Mouse (Mus musculus) urinary bladder, adult 2 months (tissue): ENCODE data around the gene Timp4. TPM values are rescaled to one million over a fixed set of nuclear protein-coding genes. Genes with fewer than 3 reads are reported as not detected.

ENCODE experiments used
- DNase-seq: peaks from one replicate; pipeline ENCODE4 v3.0.0; 2022; ENCODE audit warnings: low spot score
- polyA plus RNA-seq: library from polyadenylated mRNA; depleted of rRNA; stranded (reverse); fragments of >200 nt; gene quantifications from 2 replicates; pipeline ENCODE4 v1.2.3, GENCODE M21; 2012; rRNA removed

Gene Timp4
- 0.89 and 1.0 TPM in 2 replicates for polyA plus RNA-seq

DNA sequence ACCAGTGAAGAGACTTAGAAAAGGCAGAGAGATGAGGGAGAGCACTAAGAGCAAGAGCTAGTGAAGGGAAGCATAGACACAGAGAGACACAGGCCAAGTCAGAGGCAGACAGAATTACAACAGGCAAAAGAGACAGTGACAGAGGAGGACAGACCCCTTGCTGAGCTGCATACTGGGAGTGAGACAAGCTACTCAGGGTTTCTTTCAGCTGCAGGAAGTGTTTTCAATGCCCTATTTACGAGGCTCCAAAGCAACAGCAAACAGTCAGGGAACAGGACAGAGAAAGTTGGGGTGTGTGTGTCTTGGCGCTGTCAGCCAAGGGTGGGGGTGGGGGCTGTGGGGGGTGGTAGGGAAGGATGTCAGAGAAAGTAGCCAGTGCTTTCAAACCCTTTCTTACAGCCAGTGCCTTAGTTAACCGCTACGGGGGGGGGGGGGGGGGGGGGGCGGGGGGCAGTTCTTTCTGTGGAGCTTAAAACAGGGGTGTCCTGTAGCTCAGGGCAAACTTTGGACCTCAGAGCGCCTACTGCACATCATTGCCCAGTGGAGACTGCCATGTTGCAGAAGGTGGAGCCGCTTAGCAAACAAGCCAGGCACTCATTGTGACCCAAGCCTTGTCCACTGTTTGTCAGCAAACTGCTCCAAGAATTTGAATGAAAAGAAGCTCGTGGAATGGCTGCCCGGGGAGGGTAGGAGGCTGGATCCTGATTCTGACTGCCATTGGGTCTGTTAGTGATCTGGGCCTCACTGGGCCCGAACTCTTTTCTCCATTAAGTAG, at the start of gene Timp4:
Timp4 (minus strand) TSS at position 107 of the 775 bp plus-strand sequence.
- DNase-seq = no peak

DNA sequence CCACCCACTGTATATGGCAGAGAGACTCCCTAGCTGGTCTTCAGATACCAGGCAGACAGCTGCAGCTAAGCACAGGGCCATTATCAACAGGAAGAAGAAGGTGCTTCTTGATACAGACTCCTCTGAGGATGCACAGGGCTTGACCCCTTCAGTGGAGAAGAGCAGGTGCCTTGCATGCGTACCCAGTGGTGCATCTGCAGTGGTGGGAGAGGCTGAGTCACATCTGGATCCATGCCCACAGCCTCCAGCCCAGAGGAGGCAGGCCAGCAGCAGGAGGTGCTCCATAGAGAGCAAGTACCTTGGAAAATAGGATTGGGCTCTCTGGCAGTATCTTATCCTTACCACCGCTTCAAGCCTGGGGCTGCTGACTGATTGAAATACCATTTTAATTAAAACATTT, 41.9 kb upstream of the Timp4 start:
- DNase-seq = no peak

DNA sequence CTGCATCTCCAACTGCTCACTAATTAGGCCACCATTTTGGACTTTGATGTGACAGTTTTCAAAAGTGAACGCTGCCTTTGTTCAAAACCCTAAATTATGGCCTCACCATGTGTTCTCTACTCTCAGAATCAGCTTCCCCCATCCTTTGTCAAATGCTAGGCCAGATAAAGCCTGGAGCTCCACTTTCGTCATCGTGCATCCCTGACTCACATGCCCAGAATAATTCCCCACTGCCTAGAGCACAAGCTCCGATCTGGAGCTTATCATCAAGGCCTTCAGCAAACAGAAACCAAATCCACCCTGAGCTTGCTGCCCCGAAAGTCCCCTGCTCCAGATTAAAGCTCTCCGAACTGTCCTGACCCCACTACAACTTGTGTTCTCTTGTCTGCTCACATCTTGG, 40.6 kb upstream of the Timp4 start:
- DNase-seq = no peak

DNA sequence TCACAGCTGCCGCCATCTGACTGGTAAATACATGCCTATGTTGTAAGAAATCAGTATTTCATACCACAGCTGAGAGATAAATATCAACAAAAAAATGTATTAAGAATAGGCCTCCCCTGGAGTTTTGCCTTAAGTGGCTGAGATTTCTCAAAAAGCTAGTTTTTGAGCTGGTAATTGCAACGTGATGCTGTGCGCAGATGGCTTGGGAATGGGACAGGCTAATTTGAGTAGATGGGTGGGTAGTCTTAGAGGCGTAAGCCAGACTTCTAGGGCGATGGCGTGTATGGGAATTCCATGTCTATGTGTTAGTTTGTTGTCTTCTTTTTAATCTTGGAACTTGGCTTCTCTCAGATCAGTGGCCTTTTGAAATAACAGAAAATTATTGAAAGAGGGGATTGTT, 39.8 kb upstream of the Timp4 start:
- no peak for DNase-seq

DNA sequence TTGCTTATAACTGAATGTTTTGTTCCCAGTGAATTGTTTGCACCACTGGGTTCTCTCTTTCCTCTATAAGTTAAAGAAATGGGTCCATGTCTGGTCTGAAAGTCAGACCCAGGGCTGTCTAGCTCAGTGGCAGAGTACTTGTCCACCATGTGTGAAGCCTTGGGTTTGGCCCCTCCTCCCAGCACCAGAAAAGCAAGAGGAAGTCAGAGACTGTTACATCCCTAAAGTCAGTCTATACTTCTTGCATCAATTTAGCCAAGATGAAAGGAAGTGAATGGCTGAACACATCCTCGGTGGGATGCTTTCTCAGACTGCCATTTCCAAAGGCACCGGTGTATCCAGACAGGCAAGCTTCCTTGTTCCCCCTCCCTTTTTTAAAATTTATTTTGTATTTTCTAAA, 39.1 kb upstream of the Timp4 start:
- no peak for DNase-seq

DNA sequence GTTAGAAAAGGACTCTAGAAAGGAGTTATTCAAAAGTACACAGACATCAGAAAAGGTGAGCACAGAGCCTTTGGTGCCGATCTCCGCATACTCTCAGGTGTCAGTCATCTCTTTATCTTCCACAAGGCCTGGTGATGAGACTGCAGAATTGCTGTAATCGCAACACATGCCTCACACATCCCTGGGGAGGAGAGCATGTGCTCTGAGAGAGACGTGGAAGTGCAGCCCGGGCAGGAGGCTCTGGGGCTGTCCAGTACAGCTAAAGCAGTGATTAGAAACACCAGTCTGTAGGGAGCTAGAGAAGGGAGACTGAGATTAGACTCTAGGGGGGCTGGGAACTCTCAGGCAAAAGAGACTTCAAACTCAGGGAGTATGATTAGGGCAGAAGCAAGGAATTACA, 38.6 kb upstream of the Timp4 start:
- DNase-seq = no peak

DNA sequence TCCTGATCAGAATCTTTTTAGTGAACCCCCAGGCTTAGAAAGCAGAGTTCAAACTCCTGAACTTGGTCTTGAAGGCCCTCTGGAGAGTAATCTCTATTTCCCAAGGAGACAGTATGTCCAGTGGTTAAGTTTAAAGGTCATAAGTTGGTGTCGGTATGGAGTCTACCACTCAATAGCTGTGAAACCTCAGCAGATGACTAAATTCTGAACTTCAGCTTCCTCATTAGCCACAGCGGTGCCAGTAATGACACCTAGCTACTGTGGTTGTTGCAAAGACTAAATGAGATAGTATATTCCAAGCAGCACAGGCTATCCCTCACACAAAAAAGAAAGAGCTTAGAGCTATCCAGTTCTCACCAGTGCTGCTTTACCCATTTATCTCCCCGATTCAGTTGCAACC, 36.2 kb upstream of the Timp4 start:
- no peak for DNase-seq

DNA sequence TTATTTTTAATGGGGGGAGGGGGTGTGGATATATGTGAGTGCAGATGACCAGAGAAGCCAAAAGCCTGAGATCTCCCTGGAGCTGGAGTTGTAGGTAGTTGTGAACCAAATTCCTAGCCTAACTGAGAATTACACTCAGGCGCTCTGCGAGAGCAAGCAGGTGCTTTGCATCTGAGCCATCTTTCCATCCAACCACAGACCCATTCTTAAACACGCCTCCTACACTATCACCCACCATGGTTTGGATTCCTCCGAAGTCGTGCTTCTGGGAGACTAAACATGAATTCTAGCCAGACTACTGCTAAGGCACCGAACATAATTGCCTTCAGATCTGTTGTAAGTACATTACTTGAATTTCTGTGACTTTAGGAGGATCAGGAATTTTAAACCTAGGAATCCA, 34.4 kb upstream of the Timp4 start:
- DNase-seq = no peak

DNA sequence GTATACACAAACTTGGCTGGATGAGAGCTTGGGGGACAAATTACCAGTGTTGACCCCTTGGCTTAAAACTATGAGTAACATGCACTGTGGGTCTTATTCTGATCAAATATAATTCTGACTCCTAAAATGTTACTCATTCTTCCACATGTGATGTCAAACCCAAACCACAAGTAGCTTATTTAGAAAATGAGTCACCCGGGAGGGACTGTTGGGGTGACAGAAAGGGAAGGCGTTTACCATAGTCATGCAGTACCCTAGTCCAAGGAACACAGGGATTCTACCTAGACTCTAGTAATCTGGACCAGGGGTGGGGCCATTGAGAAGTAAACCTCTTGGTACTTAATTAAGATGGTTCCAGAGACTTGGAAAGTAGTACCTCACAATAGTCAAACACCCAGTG, 32.1 kb upstream of the Timp4 start:
- DNase-seq = no peak

DNA sequence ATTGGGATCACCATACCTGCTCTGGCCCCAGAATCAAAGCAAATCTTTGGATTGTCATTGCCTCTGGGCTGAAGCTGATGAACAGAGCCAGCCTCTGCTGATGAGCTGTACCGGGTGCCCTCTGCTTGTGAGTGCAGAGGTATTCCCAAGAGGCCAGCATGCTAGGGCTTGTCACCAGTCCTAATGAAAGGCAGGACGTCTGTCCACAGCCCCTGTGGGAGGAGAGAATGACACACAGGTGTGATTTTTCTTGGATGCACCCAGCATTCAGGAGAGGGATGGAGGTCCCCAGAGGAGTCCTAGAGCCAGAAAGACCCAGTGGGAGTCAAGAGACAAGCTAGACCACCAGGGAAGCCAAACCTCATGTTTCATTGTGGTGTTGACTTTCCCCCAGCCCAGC, 27.6 kb upstream of the Timp4 start:
- no peak for DNase-seq

DNA sequence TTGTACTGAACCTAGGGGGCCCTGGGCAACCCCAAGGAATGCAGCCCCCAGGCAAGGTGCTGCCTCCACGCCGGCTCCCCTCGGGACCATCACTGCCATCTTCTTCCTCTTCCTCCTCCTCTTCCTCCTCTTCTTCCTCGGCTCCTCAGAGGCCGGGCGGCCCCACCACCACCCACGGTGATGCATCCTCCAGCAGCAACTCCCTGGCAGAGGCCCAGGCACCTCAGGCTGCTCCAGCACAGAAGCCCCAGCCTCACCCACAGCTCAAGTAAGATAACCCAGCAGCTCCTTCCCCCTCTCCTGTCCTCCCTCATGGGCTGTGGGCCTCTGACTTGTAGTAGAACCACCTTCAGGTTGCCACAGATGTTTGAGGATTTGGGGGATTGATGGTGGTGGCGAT, 26.1 kb upstream of the Timp4 start:
- no peak for DNase-seq

DNA sequence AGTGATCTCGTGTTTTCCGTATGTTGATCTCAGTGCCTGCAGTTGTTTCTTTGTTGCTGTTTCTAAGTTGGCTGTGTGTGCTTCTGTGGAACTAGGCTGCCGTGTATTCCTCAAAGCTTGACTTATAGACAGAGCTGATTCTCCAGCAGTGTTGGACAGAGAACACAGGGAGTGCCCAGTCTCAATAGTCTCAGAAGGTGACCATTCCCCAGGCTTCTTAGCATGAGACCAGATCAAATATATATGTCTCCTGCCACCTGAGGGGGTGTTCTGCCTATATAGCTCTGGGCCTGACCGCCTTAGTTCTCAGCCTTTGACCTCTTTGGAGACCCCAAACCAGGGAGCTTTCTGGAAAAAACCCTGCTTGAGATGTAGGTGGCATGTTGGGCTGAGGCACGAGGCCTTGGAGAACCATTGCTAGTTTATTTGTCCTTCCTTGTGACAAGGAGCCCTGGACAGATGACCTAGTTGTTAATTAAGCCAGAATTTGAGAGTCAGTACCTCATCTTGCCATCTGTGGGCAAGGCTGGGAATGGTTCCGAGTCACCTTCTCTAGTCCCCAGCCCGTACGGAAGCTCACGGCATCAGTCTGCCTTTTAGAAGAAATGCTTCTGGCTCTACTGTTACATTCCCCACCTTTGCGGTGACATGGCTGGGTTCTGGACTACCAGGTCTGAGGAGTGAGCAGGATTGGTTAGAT, 23.3 kb upstream of the Timp4 start:
- no peak for DNase-seq

DNA sequence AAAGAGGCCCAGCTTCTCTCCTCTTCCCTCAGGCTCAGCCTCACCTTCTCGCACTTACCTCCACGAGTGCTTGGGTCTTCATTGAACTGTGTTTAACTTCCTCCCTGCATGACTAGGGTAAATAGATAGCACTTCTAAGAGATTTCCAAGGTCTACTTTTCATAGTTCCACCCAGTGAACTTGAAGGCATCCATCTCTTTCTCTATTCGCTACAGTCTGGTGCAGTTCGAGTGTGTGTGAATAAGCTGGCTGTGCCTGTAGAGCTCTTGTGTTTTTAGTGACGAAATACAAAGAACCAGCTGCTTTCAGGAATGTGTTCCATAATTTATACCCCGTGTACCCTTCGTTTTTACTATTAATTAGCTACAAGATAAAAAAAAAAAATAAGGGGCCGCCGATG, 22.7 kb upstream of the Timp4 start:
- no peak for DNase-seq

DNA sequence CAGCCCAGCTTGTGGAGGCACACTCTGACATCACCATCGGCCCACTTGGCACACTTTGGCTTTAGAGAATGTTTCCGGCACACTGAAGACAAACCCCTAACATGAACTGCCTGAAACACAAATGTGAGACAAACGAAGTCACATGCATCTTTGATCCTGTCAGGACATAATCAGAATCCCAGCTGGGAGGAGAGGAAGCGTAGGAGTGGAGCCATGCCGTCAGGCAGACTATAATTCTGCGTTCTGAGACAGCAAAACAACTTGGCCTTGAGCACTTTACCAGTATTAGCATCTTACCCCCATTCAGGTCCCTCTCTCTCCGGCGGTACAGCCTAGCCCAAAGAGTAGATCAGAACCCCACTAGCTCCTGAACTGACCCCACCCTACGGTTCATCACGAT, 21.3 kb upstream of the Timp4 start:
- no peak for DNase-seq

DNA sequence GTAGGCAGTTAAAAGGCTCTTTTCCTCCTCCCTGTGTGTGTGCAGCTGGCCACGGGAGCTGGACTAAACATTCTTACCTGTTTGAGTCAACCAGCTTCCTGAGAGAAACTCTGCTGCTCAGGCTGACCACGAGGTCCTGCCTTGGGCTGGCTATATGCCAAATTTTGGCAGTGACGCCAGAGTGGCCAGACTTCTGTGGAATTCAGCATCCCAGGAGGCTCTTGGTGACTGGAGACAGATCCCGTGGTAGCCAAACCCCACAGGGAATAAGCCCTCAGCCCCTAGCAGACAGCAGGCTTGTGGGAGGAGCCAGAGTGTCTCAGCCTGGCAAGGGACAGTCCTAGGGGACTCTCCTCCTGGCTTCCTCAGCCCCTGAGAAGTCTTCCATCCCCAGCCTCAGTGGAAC, 19.9 kb upstream of the Timp4 start:
- peak; percentile 37 for DNase-seq

DNA sequence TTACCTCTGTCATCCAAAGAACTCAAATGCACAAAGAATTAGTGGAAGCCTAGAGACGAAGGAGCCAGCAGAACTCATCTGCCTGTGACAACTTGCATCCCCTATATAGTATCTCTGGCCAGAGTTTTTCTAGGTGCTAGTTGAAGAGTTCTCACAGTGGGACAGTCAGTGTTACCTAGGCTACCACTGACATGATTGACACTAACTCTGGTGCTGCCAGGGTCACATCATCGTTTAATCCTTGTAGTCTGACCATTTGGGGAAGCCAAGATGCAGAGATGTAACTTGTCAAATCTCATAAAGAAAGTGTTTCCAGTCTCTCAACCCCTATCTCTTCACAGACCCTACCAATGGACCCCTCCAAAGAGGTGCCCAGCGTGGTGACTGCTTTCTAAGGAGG, 19.3 kb upstream of the Timp4 start:
- no peak for DNase-seq

DNA sequence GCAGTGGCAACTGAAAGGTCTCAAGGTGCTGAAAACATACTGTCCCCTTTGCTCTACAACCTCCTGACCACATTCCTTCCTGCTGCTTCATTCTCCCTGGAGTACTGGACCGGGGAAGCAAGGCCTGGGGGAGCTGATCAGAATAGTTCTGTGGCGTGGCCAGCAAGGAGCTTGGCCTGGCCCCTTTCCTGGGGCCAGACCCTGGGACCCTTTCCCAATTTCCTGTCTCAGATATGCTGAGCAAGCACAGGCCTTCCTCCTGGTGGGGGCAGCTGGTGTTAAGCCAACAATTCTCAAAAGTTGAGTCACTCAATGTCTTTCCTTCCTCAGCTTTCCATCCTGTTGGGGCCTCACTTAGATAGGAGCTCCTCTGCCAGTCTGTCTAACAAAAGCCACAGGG, 18.1 kb upstream of the Timp4 start:
- DNase-seq = no peak

DNA sequence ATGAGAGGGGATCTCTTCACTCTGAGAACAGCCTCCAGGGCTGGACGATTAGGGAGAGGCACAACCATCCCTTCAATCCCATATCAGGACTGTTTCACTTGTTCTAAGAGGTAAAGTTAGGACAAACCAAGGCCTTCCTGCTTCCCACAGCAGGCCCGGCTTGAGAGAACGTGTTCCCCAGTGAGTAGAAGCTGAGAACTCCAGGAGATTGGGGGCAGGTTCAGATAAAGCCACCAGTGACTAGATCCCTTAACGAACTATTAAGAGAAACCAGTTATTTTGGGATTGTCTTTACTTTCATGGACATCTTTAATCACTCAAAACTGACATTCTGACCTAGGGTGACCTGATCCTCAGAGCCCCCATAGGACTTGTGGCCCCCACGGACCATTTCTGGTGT, 17.6 kb upstream of the Timp4 start:
- no peak for DNase-seq

DNA sequence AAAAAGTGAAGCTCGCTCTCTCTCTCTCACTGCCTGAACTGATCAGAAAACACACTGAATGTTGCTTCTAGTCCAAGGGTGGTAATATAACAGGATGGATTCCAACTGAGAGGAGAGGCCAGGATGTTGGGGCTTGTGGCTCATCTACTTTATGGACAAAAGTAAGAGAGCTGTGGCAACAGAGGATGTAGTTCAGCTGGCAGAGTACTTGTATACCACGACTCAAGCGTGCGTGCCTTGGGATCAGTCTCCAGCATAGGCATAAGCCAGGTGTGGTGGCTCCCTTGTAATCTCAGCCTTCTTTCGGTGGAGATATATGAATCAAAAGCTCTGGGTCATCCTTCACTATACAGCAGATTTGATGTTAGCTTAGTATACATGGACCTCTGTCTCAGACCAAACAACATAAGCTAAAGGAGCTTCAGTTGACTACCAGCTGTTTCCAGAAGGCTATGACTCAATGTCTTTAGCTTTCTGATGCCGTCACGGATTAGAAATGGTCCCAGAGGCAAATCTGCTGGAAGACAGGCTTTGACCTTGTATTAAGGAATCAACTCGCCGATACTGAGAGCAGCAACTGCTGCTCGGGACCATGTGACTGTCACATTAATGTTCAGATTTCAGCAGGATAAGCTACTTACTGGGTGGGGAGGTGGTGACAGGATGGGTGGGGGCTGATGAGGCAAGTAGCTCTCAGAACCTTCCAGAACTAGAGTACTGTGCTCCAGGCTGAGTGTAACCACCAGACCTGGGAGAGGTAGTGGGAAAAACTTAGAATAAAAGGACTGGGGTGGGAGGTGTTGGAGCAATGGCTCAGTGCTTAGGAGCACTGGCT, 16.8 kb upstream of the Timp4 start:
- DNase-seq = no peak

DNA sequence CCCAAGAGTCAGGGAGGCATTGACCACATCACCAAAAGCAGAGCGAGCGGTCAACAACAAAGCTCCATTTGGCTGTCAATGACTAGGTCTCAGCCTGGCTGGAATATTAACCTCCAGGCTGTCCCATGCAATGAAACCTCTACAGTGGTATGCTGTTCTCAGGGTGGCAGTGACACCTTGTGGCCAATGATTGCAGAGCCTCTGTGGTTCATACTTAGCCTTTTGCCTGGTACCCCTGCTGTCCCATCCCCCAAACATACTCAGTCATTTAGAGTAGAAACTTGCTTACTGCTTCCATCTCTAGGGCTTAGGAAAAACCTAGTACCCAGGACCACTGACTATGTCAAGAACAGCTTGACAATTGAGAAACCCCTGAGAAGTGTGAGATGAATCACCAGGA, 15.9 kb upstream of the Timp4 start:
- peak; percentile 41 for DNase-seq

DNA sequence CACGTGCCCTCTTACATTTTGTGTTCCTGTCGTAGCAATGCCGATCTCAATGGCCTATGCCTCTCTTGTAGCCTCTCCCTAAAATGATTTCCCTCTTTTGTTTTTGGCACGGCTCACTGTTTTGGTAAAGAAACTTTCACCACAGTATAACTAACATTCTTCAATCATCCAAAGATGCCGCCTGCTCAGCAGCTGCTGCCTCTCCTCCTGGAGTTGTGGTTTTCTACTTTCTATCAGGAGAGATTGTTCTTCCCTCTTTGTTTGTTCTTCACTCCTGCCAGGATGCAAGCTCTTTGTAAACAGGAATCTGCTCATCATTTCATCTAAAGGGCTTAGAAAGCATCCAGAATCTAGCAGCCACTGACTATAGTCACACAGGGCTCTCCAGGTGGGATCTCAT, 14.8 kb upstream of the Timp4 start:
- no peak for DNase-seq

DNA sequence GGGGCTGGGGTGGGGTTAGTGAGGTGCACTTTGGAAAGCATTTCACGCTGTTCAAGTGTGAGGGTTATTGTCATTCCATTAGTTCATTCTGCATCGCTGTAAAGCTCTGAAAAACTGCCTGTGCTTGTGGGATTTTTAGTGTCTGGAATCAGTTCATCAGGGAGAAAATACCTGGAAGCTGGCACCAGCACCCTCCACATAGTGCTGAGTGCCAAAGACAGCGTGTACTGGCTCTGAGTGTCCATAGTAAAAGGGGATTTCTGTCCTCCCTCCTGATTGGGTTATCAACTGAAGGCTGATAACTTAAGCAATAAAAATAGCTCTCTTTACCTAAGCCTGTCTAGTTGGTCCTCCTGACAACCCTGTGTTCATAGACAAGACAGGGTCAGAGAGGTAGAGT, 8.5 kb upstream of the Timp4 start:
- no peak for DNase-seq

DNA sequence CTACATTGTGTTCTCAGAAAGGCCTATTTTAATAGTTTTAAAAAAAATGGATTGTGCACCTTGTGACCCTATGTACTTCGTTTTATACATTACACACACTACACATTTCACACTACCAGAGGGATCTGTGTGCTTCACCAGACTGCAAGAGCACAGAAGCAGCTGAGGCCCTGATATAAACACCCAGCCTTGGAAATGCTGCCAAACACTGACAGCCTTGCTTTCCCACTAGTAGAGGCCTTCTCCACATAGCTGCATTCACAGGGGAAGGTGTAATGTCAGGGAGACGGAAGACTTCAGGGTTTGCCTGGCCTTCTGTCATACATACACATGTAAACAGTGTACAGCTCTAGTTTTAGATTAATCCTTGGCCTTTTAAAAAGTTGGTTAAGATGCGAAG, 3.2 kb upstream of the Timp4 start:
- DNase-seq = no peak
